Mouse (Mus musculus) ZHBTc4 (cell line): ENCODE data around the gene Bcl2a1b.
"Not testable (repeated sequence)": the region's sequence is repeated elsewhere in the genome, so short reads cannot be mapped to it uniquely, and the experiment has no call there.

Experiments
- DNase-seq: peaks from one replicate; pipeline ENCODE4 v3.0.0-alpha.2; 2011; ENCODE audit warnings: low read depth, low spot score

Gene Bcl2a1b

DNA sequence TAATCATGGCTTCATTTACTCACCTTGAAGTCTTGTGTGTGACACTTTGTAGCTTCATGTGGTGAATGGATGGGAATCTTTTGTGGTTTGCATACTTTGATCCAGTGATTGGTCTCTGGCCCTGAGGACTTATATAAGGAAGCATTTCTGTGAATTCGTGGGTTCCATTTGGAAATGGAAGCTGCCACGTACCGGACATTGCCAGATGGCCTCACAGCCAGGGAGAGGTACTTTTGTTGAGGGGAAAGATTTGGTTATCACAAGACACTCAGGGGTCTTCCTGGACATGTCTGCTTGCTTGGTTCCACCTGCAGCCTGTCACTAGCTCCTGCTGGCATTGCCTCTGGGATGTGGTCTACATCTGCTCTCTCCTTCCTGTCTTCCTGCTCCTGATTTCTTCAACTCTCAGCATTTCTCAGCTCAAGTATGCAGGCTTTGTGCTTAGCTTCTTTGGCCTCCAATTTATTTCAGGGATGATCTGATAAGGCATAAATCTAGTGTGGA, 41.6 kb downstream of the Bcl2a1b start:
- not testable (repeated sequence) for DNase-seq

DNA sequence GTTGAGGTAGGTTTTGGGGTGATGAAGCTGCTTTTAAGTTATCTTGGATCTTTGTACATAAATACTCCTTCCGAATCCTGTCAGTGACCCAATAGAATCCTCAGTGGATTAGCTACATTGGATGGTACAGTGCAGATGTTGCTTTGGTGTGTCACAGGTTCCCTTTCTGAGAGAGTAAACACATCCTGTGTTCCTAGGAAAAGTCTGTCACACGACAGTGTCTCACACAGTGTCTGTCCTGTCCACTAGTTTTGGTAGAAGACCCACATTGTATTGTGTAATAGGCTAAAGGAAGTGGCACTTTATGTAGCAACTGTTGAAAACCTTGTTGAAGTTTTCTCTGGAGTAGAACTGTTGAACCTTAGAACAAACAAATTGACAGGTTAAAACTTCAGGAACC, 54.4 kb downstream of the Bcl2a1b start:
- DNase-seq: no peak

- DNase-seq: no peak
Measured at GRCm38 (mm10) chr9:89256556-89257335, 57.7 kb downstream of the Bcl2a1b start.
